Mouse (Mus musculus) v-Abl transformed pro-B cells (cell line): ENCODE data around the gene Pten.
"Not testable (repeated sequence)": the region's sequence is repeated elsewhere in the genome, so short reads cannot be mapped to it uniquely, and the experiment has no call there.

Source experiments
- in situ Hi-C, 2 experiments: fragments of 400-800 bp; cut with MboI; formaldehyde crosslinking; loops; one replicate each; pipeline ENCODE4 v1.15.1; 2025; ENCODE audit not compliant: unreplicated experiment in 2 of 2

Gene Pten

DNA sequence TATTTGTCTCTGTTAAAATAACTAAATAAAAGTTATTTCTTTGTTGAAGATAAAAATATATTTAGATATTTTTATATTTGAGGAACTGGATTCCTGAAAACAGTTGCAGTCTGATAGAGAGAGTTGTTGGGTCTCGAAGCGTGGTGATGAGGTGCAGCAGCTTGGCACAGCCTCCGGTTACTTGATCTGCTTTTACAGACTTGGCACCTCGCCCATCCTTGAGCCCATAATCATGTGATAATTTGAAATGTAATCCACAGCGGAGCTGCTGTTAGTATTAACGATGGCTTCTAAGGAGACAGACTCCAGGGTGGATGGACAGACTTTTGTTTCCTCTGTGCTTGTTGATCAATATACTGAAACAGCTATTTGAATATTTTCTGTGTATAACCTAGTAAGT lies 35.3 kb downstream of the Pten start:
- in situ Hi-C loops = no loop called here

DNA sequence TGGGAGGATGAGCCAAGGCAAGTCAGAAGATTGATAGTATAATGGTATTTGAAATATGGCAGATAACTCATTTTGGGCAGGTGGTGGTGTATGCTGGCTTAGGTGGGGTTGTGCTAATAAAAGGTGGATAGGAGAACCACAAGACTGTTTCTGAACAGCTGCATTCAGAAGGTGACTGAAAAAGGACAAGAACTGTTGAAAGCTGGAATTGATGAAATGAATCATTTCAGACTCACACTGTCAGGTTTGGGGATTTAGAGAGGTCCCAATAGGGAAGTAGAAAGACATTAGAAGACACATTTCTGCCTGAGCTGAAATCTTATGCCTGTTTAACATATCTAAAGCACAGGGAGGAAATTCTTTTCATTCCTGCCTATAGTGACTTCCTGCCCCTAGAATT lies 36.6 kb downstream of the Pten start:
- in situ Hi-C loops = no loop called here

DNA sequence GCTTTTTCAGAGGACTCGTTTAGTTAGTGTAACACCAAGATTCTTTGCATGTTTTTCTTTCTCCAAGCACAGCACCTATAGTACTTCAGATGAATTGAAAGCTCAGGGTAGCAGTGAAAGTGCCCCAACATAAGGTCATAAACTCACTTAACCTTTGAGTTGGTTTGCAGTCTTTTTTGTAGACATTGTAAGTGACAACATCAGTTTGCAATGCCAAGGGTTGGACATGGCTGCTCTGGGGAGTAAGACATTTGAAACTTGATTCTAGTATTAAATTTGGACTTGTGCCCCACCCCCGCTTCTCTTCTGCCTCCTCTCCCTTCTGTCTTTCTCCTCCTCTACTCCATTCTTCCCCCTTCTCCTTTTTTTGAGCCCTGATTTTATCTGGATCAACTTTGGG lies 43.3 kb downstream of the Pten start:
- in situ Hi-C loops = no loop called here

DNA sequence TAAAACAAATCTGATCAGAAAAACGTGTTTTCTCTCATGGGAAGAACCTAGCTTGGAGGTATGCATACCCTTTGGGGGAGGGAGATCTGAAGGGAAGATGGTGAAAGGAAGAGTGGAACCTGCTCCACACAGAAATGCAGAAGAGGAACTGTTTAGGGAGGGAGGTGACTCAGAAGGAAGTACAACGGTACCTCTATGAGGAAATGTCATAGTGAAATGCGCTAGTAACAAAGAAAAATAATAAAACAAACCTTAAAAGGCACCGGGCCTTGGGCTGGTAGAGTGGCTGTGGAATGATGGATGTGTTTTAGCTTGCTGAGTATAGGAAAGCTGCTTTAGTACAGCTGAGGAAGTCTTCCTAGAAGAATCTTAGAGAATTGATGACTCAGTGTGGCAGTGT lies 47.4 kb downstream of the Pten start:
- in situ Hi-C loops = no loop called here

DNA sequence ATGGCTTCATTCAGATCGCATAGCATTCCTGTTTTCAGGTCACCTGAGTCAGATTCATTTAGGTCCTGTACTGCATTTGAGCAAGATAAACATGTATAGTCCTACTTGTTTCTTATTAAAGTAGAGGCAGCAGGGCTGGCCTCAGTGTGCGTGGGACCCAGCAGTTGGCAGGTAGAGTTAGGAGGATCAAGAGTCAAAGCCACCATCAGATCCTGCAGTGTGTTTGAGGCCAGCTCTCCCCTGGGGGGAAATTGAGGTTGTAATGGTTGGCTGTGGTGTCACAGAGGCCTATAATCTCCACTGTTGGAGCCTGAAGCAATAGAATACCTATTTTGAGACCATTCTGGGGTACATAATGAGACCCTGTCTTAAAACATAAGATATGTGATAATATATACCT lies 50.3 kb downstream of the Pten start:
- in situ Hi-C loops = no loop called here

DNA sequence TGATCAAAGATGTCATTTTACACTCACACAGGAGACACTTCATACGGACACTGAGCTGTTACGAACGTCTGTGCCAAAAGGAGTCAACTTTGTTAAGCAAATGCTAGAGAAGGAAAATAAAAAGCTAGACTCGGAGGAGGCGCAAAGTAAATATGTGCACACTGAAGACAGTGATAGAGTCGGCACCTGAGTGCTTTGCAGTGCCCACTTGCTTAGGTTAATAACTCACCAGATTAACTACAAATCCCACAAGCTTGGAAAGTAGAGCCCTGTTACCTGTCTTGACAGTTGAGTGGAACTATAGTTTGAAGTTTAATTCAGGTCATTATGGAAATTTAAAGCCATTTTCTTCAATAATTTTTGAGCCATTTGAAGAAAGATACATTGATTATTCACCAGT lies 51.4 kb downstream of the Pten start:
- in situ Hi-C loops = no loop called here

DNA sequence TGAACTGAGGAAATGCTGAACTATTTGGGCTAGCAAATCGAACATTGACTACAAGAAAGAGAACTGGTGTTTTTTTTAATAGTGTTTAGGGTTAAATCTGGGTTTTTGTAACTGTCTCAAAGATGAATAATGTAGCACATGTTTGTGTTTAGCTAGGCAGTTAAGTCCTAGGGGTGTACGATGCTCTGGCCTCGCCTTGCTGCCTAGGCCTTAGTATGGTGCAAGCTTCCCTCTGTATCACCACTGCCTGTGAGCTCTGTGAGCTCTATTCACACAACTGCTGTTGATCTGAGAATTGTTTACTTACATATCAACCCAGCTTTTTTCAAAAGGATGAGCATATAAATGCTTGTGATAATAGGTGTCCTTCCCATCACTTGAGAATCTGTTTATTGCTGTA lies 51.8 kb downstream of the Pten start:
- in situ Hi-C loops = no loop called here

DNA sequence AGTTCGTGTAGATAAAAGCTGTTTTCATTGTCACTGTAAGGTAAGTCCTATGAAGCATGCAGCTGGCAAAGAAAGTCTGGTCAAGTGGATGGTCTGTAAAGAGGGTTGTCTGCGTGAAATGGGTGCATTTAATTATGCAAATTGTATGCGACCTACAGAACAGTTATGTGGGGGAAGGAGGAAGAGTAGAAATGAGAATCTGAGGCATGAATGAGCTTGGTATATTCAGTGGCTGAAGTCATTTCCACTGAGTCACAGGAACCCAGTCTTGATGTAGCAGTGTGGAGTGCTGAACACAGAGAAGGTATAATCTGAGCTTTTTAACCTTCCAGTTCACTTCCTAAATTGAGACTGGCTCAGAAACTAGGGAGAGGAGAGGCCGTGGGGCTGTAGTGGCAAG lies 61.5 kb downstream of the Pten start:
- in situ Hi-C loops = loop anchor here in 1 of 2 experiments (10.0 kb wide), 1 partner anchor 54 kb away; no protein-coding TSS in a partner anchor

DNA sequence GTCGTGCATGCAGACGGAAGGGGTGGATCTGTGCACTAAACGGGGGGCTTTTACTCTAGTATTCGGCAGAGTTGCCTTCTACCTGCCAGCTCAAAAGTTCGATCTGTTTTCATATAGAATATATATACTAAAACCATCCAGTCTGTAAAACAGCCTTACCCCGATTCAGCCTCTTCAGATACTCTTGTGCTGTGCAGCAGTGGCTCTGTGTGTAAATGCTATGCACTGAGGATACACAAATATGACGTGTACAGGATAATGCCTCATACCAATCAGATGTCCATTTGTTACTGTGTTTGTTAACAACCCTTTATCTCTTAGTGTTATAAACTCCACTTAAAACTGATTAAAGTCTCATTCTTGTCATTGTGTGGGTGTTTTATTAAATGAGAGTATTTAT lies 65.7 kb downstream of the Pten start:
- in situ Hi-C loops = not testable (repeated sequence)

DNA sequence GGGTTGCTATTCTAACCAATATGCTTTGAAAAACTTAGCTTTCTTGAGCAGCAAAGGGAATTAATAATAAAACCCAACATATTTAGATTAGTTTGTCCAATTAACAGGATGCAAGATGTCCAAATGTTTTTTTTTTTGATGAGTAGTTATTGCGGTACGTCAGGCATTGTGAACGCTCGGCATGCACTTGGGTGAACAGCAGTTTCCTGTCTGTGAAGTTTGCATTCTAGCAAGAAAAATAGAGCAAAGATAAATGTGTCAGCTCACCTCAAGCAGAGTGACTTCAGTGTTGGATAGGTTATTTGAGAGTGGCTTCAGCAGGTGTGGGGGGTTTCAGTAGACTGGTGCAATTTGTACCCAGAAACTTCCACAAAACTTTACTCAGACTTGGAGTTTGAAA lies 69.3 kb downstream of the Pten start:
- in situ Hi-C loops = no loop called here

DNA sequence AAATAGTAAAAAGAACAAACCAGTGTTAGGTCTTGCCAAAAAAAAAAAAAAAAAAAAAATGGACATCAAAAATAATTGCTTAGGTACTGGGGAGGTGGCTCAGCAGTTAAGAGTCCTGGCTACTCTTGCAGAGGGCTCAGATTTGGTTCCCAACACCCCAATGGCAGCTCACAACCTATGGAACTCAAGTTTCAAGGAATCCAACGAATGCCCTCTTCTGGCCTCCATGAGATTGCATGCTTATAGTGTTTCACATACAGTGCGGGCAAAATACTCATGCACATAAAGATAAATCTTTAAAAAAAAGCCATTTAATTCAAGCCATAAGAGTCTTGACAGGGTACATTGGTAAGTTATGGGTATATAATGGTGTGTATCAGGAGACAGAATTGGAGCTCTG lies 72.6 kb downstream of the Pten start:
- in situ Hi-C loops = loop anchor here in 1 of 2 experiments (10.0 kb wide), 1 partner anchor 395 kb away; no protein-coding TSS in a partner anchor

DNA sequence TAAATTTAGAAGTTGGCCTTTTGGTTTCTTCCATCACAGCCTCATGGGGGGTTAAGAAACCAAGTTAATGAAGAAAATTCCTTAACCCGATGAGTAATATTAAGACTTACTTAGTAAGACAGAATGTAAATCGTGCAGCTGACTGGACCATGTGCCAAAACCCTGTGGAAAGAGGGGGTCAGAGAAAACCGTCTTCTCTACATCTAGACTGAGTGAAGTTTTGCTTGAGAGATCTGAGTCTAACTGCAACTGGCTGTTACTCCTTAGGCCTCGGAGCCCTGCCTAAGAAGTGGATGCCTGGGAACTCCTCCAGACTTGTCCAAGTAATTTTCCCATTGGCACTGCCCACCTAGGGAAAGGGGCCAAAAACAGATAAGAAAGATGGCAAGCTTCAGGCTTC lies 74.0 kb downstream of the Pten start:
- in situ Hi-C loops = loop anchor here in 1 of 2 experiments (10.0 kb wide), 1 partner anchor 394 kb away; no protein-coding TSS in a partner anchor

DNA sequence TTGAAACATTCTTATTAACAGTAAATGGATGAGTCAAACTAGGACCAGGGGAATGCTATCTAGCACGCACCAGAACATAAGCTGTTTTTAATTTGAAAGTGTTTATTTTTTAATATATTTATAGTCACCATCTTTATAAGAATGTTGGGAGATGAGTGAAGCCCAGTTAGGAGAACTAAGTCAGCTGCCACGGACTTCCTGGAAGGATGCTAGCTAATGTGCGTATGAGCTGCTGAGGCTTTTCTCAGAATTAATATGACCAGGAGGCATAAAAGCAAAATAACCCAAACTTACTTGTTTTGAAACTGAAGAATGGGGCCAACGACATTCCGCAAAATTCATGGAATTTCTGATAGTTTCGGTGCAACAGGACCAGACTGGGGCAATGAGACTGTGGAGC lies 83.2 kb downstream of the Pten start:
- in situ Hi-C loops = no loop called here

DNA sequence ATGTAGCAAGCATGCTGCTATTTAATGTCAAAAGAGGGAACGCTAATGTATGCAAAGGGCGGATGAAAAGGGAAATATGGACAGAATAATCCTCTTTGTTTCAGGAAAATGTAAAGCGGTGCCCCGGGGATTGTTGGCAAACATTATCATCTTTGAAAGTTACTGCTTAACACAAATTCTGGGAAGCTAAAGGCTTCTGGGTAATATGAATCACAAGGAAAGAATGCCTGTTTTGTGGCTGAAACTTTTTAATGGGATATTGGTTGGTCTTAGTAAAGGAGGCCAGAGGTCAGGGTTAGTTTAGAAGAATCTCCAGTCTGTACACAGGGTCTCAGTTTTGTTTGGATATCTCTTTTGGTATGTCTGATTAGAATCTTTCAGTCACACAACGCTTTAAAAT lies 87.2 kb downstream of the Pten start:
- in situ Hi-C loops = no loop called here

DNA sequence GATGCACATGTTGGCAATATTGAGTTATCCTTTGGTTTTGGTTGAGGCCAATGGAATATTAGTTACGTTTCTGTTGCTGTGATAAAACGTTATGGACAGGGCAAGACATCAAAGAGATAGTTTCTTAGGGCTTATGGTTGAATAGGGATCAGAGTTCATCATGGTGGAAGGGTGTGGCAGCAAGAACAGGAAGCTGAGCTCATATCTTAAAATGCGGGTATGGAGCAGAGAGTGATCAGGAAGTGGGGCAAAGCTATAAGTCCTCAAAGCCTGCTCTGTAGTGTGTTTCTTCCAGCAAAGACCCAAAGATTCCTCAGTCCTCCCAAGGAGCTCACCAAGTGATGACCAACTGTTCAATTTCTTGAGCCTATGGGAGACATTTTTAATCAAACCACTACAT lies 90.7 kb downstream of the Pten start:
- in situ Hi-C loops = loop anchor here in 1 of 2 experiments (5.0 kb wide), 1 partner anchor 39 kb away; no protein-coding TSS in a partner anchor

DNA sequence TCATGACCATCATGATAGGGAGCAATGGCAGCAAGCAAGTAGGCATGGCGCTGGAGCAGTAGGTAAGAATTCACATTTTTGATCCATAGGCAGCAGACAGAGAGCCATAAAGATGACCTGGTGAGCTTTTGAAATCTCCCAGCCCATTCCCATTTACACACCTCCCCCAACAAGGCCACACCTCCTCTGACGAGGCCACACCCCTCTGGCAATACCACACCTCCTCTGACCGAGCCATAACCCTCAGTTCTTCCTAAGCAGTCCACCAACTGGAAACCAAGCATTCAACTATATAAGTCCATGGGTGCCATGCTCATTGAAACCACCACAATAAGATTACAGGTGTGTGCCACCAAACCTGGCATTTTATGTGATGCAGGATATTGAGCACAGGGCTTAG lies 95.0 kb downstream of the Pten start:
- in situ Hi-C loops = no loop called here

DNA sequence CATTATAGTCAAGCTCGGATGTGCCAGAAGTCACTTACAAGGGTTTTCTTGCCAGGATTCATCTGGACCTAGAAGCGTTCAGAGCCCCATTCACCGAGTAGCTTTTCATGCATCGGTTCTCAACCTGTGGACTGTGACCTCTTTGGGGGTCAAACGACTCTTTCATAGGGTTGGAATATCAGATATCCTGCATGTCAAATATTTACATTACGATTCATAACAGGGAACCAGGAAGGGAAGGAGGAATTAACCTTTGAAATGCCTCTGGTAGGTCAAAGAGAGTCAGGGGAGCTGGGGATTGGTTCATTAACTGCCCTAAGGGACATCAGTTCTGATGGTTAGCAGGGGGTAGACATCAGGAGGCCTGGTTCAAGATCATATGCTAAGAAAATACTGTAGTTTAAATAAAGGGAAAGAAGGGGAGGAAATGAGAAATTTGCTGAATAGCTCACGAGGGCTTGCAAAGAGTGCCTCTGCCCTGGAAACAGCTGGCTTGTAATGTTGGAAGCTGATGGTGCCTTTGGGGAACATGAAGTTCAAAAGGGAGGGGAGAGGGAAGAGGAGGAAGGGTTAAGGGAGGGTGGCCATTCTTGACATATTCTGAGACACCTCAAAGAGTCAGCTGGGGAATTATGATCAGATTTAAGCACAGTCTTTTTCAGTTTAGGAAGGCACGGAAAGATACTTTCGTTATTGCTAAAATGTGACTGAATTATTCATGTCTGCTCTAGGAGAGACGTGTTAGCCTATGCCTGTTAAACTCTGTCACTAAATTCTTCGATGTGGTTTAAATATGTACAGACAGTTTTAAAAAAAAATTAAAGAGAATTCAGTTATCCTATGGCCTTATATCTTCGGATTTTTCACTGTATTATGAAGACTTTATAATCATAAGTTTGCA lies 104.6 kb downstream of the Pten start:
- in situ Hi-C loops = no loop called here

DNA sequence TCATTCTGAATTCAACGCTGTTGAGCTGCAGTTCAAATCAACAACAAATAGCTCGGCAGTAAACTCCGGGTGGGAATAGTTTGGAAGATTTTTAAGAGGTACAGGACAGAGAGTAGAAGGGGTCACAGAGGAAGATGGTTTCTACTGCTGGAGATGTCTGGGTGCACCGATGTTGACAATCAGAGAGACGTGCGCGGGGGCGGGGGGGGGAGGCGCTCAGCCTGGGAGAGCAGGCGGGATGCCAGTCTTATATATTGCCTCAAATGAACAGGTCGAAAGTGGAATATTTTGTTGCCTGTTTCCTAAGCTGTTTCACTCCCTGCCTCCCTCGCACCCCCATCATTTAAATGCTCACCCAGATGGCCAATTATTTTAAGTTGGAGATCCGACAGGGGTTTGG lies 109.5 kb downstream of the Pten start:
- in situ Hi-C loops = no loop called here

DNA sequence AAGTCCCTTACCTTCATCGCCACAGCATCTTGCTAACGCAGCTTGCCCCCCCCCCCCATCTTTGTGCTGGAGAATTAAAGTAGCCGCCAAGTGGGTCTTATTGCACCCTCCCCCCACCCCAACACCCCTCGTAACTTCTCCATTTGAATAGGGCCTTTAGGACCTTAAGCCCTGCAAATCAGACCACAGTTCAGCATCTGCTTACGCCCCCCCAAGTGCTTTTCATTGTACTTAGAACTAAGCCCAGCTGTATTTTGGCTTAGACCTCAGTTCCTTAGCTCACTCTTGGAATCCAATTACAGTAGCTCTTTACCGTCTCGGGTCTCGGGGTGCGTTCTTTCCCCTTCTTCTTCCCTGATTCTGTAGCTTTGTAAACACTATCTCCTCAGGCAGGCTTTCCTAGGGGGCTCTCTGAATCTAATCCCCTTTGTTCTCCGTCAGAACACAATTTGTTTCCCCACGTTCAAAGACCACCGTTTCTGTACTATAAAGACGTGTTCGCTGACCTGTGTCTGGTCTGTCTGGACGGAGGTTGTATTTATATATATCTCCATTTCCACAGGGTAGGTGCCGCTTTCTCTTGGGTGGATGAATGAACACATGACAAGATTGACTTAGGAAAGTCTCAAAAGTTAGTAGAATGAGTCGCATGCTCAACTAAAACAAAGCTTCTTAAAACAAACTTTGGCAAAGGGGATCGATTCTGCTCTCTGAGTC lies 110.0 kb downstream of the Pten start:
- in situ Hi-C loops = no loop called here

DNA sequence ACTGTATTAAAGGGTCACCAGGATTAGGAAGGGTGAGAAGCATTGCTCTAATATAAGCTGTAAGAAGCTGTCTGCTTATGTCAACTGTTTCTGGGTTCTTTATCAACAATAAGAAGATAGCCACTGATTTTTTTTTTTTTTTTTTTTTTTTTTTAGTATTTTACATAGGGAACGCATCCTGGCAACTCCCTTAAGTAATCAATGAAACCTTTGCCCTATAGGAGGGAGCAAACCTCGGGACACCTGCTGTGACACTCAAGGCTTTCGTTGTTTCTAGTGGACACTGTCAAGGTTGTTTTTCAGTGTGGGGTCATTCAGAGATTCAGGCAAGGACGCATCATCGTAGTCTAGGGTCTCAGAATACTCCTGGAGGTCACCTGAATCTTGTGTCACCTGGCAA lies 111.3 kb downstream of the Pten start:
- in situ Hi-C loops = no loop called here

DNA sequence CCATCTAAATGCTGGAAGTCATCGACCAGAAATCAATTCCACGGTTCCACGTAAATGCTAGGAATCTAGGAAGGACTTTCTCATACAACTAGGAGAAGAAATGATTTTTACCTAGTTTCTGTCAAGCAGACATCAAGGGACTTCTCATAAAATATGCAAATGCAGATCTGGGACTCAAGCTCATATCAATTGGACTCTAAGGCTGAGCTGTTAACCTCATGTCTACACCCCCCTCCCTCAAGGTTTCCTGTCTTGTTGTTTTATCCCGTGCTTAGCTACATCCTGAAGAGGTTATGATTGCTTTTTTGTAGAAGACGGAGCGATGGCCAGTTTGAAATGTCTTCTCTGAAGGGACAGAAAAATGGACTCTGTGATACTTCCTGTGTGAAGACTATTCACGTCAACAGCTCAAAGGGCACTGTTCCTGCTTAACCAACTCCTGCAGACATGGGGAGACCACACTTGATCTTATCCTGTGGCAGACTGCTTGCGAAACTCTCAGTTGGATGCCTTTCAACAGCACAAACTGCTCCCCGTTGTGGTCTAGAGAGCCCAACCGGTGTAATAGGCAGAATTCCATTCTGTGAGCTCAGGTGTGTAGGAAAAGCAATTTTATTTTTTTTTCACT lies 111.9 kb downstream of the Pten start:
- in situ Hi-C loops = no loop called here
